Mouse (Mus musculus) embryonic facial prominence, embryonic 14.5 days (tissue): ENCODE data around the gene Zfp617. TPM values are rescaled to one million over a fixed set of nuclear protein-coding genes. Genes with fewer than 3 reads are reported as not detected.

Experiments
- ATAC-seq: fragments of 200-750 bp; cut with Nextera tagmentation; 2 replicates; pipeline ENCODE4 v1.8.0; 2017; ENCODE audit warnings: low read depth, moderate number of reproducible peaks, moderate TSS enrichment
- DNase-seq: peaks from one replicate; pipeline ENCODE4 v3.0.0-alpha.2; 2015; ENCODE audit warnings: low spot score
- H3K27ac ChIP-seq: fragments of 300-500 bp; sonication (generic); replicated peaks from 2 replicates; pipeline ENCODE4 v1.5.1; 2014; ENCODE audit warnings: low read depth, mild to moderate bottlenecking, low read length, moderate library complexity
- H3K27me3 ChIP-seq: fragments of 300-500 bp; sonication (generic); replicated peaks from 2 replicates; pipeline ENCODE4 v1.6.1; 2014; ENCODE audit warnings: low read length; ENCODE audit not compliant: control insufficient read depth, insufficient read depth
- H3K36me3 ChIP-seq: fragments of 300-500 bp; sonication (generic); 2 replicates; pipeline ENCODE4 v1.6.1; 2014; ENCODE audit warnings: low read length, mixed read lengths; ENCODE audit not compliant: control insufficient read depth, insufficient read depth
- H3K4me1 ChIP-seq: fragments of 300-500 bp; sonication (generic); 2 replicates; pipeline ENCODE4 v1.6.1; 2014; ENCODE audit warnings: antibody characterized with exemption, low read length; ENCODE audit not compliant: control insufficient read depth, insufficient read depth
- H3K4me2 ChIP-seq: fragments of 300-500 bp; sonication (generic); 2 replicates; pipeline ENCODE4 v1.6.1; 2014; ENCODE audit warnings: low read depth, mild to moderate bottlenecking, low read length, moderate library complexity, mixed read lengths
- H3K4me3 ChIP-seq: fragments of 300-500 bp; sonication (generic); 2 replicates; pipeline ENCODE4 v1.5.1; 2014; ENCODE audit warnings: low read depth, mild to moderate bottlenecking, low read length
- H3K9ac ChIP-seq: fragments of 300-500 bp; sonication (generic); 2 replicates; pipeline ENCODE4 v1.6.1; 2014; ENCODE audit warnings: low read depth, mild to moderate bottlenecking, low read length, moderate library complexity, mixed read lengths
- H3K9me3 ChIP-seq: fragments of 300-500 bp; sonication (generic); 2 replicates; pipeline ENCODE4 v1.6.1; 2016; ENCODE audit warnings: low read length; ENCODE audit not compliant: control insufficient read depth
- WGBS: fragments of 180-500 bp; shearing (Covaris S2); extraction: QIAGEN DNeasy Blood & Tissue Kit; methylation state at CpG from one replicate; pipeline ENCODE4 v1.1.7; 2014; 5-methylcytosine and 5-hydroxymethylcytosine counted together
- polyA plus RNA-seq: library from polyadenylated mRNA; unstranded; fragments of >200 nt; fragmentation: Nextera tagmentation; extraction: Ambion mirVana; gene quantifications from 2 replicates; pipeline ENCODE4 v1.2.1, GENCODE M21; 2014

The Zfp617 gene
- polyA plus RNA-seq, 1 experiment from 2014 or later, result 18.7 TPM

DNA sequence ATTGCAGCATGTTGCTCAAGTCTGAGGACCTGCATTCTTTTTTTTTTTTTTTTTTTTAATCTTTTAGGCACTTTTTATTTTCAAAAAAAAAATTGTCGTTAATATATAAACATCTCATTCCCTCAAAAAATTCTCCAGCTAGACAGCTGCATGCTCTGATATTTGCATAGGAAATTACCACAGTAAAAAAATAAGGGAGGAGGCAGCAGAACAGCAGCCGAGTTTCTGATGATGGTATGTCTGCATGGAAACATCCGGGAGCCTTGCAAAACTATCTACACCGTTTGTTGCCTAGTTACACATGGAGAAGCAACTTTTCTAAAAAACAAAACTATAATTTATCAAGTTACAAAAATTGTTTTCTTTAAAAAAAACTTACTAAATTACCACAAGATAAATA lies 73.0 kb downstream of the Zfp617 start:
- no peaks in the 10 kb centered on the region for H3K27me3 ChIP-seq
- ATAC-seq (no peak), DNase-seq (no peak)
- no peaks in the 10 kb centered on the region for H3K36me3 ChIP-seq
- WGBS, result 74% methylated on average over 4 of the region's 4 CpGs
- no peaks in the 10 kb centered on the region for H3K4me1 ChIP-seq
- no peak overlapping the region for H3K27ac ChIP-seq
- H3K9me3 ChIP-seq, result no peaks in the 10 kb centered on the region
- H3K4me2 ChIP-seq, result no peak overlapping the region
- no peak overlapping the region for H3K9ac ChIP-seq
- H3K4me3 ChIP-seq, result no peak overlapping the region

Other genes starting within 250 kb of the Zfp617 start
- gene Unc13a, start 236.9 kb upstream of the Zfp617 start, polyA plus RNA-seq, result 1.1 and 1.4 TPM in 2 replicates
- 4.8 and 5.2 TPM in 2 replicates for gene Jak3, start 232.3 kb upstream of the Zfp617 start, polyA plus RNA-seq
- 1.0 TPM in 1 of 2 replicates, not detected in the other for gene Insl3, start 219.4 kb upstream of the Zfp617 start, polyA plus RNA-seq
- gene B3gnt3, start 206.8 kb upstream of the Zfp617 start, polyA plus RNA-seq, result 0.84 and 0.87 TPM in 2 replicates
- gene Fcho1, start 182.9 kb upstream of the Zfp617 start, polyA plus RNA-seq, result 2.6 and 2.7 TPM in 2 replicates
- 7.1 and 7.9 TPM in 2 replicates for gene Zfp709, start 26.6 kb upstream of the Zfp617 start, polyA plus RNA-seq
- 3.9 and 5.1 TPM in 2 replicates for gene Zfp882, start within 50 bp of the Zfp617 start, polyA plus RNA-seq
- gene Zfp961, start 42.4 kb downstream of the Zfp617 start, polyA plus RNA-seq, result 16.2 and 16.7 TPM in 2 replicates
- 1.0 and 1.7 TPM in 2 replicates for gene Cyp4f18, start 101.0 kb downstream of the Zfp617 start, polyA plus RNA-seq
- gene Olfr372, start 132.6 kb downstream of the Zfp617 start, polyA plus RNA-seq, result not detected in 2 replicates
- gene Olfr373, start 174.5 kb downstream of the Zfp617 start, polyA plus RNA-seq, result not detected in 2 replicates
- 0.03 and 0.17 TPM in 2 replicates for gene Olfr374, start 198.4 kb downstream of the Zfp617 start, polyA plus RNA-seq
- 572 and 613 TPM in 2 replicates for gene Tpm4, start 226.3 kb downstream of the Zfp617 start, polyA plus RNA-seq